Mouse (Mus musculus): ENCODE data around the gene Lsg1. TPM values are rescaled to one million over a fixed set of nuclear protein-coding genes. Genes with fewer than 3 reads are reported as not detected.

Lsg1 gene
- total RNA-seq (2022): 10 to 100 TPM; 36.7 to 47.3 (median 40.5) TPM

DNA sequence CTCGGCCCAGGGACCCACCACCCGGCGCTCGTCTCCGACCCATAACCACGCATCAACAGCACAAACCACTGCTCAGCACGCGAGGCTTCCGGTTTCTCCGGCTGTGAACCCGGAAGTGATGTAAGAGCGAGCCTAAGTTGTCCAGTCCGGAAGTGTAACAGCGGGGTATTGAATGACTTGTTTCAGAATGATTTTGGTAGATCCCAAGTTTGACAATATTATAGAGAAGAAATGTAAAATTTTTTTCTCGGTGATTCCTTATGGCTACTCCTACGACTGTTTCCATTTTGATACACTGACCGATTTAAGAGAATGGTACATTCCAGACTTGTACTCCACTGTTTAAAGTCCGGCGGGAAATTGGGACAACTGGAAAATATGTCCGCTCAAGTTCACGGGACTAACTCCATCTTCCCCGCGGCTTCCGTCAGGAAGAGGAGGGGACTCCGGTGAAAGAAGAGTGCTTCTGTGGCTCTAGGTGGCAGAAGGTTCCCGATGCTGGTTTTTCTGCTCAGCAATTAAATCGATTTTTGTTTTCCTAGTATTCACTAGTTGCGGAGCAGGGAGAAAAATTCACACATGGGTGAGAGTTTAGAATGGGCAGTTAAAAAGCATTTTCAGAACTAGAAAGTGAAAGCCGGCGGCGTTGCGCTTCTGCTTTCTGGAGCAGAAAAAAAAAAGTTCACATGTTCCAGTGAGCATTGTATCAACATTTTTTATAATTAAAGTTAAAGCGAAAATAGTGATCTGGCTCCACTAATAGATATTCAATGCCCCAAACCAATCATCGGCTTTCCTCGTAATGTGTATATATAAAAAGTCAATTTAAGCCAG lies at the start of gene Lsg1:
Gene Lsg1, minus strand, starts transcription at position 99 of the 834 bp plus-strand sequence.
- DNase-seq: peak; percentile 85

DNA sequence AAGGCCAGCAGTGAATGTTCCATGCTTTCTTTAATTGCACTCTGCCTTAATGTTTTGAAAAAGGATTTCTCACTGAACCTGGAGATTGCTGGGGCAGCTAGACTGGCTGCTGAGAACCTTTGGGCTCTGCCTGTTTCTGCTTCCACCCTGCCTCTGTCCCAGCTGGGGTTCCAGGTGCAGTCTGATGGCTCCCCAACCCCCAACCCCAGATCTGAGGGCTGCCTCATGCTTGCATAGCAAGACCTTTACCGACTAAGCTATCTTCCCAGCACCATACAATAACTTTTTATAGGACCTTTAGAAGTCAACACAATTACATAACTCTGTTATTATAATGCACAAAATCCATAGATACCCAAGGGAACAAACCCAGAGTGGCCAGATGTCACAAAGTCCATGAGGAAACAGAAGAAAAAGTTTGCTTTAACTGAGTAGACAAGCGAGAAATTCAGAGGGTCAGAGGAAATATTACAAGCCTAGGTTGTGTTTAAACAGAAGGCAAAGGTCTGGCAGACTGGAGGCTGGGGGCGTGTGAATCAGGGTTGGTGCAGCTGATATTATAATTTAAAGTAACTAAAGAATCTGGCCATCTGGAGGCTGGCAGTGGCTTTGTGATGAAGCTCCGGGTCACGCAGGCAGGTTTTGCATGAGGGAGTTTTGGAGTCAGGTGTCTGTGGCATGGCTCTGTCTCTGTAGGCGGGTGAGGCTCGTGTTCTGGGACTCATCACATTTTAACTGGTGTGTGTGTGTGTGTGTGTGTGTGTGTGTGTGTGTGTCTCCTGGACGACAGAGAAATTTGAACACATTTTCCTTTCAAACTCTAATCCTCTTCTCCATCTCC lies 46.7 kb upstream of the Lsg1 start:
- no peak for DNase-seq

DNA sequence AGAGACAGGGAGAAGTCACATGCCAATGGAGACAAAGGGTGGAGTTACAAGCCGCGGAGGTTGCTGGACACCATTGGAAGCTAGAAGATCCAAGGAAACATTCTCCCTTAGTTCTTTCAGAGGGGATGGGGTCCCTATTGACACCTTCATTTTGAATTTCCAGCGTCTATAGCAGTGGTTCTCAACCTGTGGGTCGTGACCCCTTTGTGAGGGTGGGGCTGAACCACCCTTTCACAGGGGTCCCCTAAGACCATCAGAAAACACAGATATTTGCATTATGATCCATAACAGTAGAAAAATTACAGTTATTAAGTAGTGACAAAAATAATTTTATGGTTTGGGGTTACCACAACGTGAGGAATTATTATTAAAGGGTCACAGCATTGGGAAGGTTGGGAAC lies 42.1 kb upstream of the Lsg1 start:
- no peak for DNase-seq

DNA sequence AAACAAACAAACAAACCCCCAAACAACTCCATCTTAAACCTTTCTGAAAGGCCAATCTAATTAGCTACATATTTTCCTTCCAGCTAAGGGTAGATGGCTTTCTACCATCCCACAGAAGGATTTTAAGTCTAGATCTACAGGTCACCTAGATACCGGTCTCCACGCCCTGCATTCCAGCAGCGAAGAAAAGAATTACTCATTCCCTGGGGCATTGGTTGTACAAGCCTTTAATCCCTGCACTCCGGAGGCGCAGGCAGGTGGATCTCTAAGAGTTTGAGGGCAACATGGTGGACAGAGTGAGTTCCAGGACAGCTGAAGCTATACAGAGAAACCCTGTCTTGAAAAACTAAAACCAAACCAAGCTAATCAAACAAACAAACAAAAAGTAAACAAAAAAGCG lies 41.0 kb upstream of the Lsg1 start:
- DNase-seq: no peak

DNA sequence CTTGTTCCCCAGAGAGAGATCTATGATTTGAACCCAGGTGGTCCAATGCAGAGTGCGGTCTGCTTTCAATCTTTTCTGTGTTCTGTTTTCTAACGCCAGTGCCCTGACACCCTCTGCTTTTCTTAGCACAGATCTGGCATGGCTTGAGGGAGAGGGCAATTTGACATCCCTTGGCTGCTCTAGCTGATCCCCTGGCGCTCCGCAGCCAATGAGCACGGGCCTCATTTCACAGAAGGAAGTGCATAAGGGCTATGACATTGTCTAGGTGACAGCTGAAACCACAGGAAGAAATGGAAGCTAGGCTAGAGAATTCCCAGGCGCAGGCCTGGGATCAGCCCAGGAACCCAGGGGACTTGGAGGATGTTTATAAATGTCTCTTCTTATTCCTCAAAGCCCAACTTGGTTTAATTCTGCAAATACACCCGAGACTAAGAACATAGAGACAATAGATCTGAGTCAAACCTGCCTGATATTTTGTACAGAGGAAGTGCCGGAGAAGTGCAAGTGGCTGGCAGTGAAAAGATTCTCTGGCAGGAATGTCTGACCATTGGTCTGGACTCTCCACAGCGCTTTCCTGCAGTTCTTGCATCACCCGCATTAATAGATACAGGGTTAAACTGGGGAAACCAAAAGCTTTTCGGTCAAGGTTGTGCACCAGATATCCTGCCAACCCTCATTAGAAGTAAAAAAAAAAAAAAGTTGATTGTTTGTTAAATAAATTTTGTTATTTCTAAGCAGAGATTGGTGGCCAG lies 40.4 kb upstream of the Lsg1 start:
- no peak for DNase-seq

DNA sequence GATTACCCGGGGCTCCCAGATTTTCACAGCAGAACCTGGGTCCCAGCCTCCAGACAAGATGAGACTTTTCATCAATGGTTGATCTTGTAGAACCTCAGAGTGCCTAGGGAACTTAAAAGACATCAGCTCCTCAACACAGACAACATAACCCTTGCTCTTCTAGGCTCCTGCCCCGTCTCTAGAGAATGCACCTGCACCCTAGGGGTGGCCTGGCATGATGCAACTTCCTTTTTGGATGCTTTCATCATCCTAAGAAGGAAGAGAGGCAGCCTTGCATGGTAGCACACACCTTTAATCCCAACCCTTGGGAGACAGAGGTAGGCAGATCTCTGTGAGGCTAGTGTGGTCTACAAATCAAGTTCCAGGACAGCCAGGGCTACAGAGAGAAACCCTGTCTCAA lies 37.2 kb upstream of the Lsg1 start:
- DNase-seq: no peak

DNA sequence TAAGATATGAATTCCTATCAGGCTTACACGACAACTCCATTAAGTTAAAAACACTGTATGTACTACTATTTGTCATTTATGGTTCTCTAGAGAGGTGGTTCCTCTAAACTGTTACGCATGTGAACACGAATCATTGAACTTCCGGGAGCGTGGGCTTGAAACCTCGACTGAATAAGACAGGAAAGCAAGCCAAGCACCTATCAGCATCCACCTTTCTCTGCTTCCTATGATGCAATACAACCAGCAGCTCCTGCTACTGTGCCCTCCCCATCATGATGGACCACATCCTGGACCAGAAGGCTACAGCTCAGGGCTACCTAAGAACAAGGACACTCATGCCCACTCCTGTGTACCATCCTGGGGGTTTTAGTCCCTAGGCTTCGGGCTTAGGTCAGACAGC lies 36.3 kb upstream of the Lsg1 start:
- no peak for DNase-seq

DNA sequence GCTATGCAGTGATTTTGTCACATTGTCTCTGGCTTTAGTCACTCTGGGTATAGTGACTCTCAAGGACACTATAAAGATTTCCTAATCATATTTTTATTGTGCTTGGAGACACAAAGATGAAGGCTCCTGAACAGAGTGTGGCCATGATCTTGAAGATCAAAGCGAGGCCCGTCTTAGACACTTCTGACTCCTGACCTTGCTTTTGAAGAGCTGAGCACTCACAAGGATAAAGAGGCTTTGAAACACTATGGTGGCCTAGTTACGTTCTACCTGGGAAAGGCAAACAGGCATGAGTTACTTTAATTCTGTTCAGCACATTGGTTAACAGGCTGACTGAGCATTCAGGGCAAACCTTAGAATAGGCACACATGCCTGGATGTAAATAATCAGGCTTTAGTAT lies 28.9 kb upstream of the Lsg1 start:
- DNase-seq: peak; percentile 66

DNA sequence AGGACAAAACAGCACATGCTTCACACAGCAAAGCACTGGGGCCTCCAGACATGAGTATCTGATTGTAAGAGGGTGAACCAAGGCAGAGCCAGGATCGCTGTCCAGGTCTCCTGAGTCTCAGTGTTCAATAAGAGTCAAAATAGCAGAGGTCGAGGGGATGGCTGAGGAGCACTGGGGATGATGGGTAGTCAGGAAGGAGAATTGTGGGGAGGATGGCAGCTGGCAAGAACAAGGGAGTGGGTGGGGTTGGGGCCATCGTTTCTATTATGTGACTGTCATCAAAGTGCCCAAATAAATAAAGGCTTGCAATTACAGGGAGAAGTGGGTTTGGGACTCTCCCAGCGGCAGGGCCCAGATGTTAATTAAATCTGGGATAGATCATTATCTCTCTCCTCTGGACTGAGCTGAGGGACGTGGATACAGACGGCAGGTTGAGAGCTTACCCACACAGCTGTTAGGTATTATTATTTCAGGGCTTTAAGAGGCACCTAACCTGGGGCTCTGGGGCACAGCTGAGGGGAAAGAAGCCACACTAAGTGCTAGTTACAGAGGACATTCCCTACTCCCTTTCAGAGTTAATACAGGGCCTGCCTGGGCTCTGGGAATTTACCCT lies 27.4 kb upstream of the Lsg1 start:
- DNase-seq: no peak

DNA sequence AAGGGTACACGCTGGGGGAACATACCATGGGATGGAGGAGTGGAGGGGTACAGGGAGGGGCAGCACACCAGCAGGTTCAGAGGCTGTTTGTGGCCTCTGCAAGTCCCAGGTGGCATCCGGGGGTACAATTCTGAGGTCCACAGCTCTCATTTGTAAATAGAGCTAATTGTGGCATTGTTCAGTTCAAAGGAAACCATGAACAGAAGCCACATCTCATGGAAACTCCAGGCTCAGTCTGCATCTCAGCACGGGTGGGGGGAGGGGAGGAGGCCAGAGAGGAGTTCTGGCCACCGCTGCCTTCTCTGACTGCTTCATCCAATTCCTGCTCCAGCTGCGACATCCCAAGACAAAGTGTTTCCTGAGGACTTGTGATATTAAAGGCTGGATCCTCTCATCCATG lies 26.7 kb upstream of the Lsg1 start:
- no peak for DNase-seq

DNA sequence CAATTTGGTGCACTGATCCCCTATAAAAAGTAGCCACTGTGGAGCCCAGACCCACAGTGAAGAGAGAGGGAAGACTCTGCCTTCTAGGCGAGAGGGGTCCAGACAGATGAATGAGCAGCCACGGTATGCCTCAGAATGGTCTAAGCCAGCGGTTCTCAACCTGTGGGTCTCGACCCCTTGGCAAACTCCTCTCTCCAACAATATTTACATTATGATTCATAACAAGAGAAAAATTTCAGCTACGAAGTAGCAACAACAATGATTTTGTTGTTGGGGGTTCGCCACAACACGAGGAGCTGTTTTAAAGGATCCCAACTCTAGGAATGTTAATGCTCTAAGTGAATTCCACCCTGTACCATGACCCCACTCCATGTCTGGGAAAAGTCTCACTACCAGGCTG lies 25.7 kb upstream of the Lsg1 start:
- DNase-seq: no peak

DNA sequence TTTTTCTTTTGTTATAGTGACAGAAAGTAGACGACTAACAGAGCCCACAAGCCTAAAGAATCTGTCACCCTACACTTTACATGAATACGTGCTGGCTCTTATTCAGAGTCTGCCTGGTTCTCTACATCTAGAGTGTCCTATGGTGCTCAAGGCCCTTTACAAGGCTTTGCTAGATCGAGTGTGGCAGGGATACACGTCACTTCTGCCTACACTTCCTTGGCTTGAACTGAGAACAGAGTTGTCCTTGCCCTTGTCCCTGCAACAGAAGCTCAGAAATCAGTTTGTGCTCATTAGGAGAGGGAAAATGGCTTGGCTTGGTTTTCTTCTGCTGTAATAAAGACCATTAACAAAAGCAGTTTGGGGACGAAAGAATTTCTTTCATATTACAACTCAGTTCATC lies 23.9 kb upstream of the Lsg1 start:
- DNase-seq: peak; percentile 58

DNA sequence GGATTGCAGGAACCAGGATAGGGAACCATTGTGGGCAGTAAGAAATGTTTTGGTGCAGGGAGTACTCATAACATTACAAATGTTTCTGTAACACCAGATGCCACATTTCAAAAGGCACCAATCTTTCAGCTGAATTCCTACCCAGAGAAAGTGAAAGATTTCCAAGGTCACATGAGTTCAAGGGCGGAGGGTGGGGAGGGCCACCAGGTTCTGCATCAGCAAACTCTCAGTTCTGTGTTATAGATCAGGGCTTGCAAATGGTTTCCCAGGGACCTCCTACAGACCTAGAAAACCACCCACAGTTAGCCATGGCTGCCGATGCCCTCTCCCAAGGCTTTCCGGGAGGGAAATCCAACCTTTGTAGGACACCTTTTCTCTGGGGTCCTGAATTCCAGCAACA lies 20.5 kb upstream of the Lsg1 start:
- no peak for DNase-seq

DNA sequence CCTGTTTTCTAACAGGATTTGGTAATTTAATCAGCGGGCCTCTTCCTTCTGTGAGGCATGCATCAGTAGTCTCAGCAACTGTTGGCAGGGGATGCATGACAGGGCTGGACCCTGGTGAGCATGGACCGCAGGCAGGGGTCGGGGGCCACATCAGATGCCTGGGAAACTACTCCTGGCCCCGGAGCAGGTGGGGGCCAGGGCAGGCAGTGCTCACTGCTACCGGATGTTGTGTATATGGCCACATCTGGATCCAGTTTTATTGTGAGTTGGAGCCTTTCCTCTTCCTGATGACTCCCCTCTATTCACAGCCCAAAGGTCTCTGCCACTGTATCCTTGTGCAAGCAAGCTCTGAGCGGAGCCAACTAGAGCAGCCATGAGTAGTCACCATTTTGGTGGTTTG lies 18.1 kb upstream of the Lsg1 start:
- DNase-seq: no peak

DNA sequence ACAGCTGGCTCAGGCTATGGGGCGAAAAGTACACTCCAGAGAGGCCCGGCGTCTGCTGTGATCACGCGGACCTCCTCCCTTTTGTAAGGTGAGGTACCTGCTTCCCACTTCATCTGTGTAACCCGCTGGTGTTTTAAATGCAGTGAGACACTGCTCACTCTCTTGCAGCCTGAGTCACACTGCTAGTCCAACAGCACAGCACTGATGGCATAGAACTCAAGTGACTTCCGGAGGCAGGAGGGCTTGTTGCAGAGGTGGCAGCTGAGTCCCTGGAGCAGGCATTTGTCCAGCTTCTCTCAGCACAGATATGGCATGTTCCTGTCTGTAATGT lies 17.4 kb upstream of the Lsg1 start:
- no peak for DNase-seq

DNA sequence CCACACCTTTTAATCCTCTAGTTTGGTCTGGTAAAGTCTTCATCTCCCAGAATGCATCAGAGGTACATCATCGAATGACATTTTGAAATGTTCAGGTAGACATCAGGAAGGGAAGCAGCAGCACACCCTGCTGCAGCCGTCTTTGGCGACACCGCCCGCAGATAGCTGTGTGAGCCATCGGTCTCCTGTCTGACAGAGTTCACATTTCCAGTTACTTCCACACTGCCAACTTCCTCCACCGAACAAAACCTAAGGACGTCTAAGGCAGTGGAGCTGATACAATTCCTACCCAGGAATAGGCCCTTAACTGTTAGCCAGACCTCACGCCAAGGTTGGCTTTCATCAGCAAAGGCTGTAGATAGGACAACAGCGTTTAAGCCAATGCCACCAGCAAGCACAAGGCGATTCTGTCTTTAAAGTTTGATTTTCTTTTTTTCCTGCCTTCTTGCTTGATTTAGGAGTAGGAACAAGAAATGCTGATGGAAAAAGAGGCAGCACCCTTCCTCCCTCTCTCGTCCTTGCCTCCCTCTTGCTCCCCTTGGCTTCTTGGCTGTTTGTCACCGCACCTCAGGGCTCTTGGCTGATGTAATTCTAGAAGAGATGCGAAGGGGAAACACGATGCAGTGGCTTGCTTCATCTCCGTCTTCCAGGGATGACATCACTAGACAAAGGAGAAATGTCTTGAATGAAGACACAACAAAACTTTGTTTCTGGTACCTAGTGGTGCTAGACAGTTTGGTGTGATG lies 16.8 kb upstream of the Lsg1 start:
- no peak for DNase-seq

DNA sequence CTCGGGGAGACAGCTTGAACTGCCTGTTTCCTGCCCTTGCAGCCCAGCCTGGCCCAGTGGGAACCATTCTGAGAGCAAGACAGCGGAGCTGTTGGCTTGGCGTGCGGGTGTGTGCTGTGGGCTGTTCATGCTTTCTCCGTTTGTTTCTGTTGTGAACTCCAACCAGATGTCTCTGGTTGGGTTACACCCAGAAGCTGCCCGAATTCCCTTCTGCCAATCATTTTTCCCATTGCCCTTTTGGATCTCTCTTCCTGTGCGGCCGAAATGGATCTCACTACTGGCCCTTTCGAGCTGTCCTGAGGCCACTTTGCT lies 16.1 kb upstream of the Lsg1 start:
- DNase-seq: no peak

DNA sequence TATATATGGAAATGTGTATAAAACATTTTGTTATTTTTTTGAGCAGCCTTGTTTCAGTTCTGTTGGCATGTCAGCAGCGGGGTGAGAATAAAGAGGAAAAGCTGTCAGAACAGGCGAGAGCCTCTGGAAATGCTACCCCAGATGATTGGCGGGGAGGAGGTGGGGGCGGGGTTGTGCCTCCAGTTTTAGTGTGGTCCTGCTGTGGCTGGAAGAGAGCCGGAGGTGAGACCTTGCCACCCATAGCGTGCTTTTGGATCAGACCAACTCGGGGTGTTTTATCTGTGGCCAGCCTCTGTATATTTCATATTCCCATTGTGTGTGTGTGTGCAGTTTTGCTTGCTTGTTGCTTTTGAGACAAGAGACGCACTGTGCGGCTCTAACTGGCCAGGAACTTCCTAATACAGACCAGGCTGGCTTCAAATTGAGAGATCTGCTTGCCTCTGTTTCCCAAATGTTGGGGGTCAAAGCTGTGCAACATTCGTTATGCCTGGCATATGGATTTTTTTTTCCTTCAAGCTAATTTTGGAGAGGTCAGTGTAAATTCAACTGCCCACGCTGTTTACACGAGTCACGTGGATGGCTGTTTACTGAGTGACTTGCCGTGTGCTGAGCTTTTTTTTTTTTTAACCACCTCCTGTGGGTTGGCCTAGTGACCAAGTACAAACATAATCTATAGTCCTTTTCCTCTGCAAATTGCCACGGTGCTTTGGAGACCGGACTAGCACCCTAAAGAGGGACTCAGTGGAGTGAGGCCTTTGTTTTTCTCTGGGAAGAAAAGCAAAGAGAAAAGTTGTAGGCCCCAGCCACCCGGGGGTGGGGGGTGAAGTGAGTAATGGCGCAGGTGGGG lies 15.5 kb upstream of the Lsg1 start:
- DNase-seq: no peak

DNA sequence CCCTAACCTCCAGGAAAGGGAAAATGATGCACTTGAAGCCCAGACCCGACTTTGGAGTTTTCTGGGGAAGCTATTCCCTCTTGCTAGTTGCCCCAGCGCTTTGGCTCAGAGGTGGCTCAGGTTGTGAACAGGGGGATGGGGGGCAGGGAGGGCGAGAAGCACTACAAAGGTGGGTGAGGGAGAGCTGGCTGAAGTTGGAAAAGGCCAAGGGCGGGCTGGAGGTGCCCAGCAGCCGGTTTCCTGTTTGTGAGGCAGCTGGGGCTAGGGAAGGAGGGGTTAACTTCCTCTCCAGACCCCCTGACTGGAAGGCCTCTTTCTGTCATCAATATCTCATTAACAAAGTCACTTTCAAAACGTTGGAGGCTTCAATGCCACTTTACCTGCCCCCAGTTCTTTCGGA lies 14.6 kb upstream of the Lsg1 start:
- DNase-seq: peak; percentile 42

DNA sequence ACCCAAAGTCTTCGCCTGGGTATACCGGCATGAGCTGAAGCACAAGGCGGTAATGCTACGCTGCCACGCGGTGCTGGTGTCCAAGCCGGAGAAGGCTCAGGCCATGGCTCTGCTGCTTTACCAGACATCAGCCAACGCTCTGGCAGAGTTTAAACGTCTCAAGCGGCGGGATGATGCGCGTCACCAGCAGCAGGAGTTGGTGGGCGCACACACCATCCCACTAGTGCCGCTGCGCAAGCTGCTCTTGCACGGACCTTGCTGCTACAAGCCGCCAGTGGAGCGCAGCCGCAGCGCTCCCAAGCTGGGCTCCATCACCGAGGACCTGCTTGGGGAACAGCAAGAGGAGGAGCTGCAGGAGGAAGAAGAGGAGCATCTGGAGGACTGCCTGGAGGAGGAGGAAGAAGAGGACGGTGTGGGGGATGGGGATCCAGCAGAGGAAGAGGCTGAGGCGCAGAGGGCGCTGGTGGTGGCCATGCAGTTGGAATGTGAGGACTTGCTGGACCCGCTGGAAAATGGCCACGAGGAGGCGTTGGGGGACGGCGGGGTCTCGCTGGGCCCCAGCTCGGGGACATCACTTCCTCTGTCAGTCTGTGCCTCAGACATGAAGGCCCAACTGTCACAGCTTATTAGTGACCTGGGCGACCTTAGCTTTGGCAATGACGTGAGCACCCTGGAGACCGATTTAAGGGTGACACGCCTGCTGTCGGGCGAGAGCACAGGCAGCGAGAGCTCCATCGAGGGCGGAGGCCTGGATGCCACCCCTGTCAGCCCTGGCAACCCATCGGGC lies 13.8 kb upstream of the Lsg1 start:
- DNase-seq: peak; percentile 66
